Mouse (Mus musculus) hindbrain, embryonic 16.5 days (tissue): ENCODE measurements around the gene Csrp3. TPM values are rescaled to one million over a fixed set of nuclear protein-coding genes. Genes with fewer than 3 reads are reported as not detected.

Experiments
- ATAC-seq: fragments of 200-750 bp; cut with Nextera tagmentation; 2 replicates; pipeline ENCODE4 v1.8.0; 2017; ENCODE audit warnings: moderate TSS enrichment, moderate library complexity
- H3K27ac ChIP-seq: fragments of 300-500 bp; sonication (generic); 2 replicates; pipeline ENCODE4 v1.5.1; 2014; ENCODE audit warnings: low read depth, mild to moderate bottlenecking, control low read depth, low read length, moderate library complexity
- H3K27me3 ChIP-seq: fragments of 300-500 bp; sonication (generic); replicated peaks from 2 replicates; pipeline ENCODE4 v1.6.1; 2014; ENCODE audit warnings: low read length; ENCODE audit not compliant: control insufficient read depth, insufficient read depth
- H3K36me3 ChIP-seq: fragments of 300-500 bp; sonication (generic); 2 replicates; pipeline ENCODE4 v1.6.1; 2014; ENCODE audit warnings: mild to moderate bottlenecking, low read length, moderate library complexity, mixed read lengths; ENCODE audit not compliant: control insufficient read depth, insufficient read depth
- H3K4me1 ChIP-seq: fragments of 300-500 bp; sonication (generic); 2 replicates; pipeline ENCODE4 v1.6.1; 2014; ENCODE audit warnings: low read depth, low read length; ENCODE audit not compliant: control insufficient read depth, insufficient read depth
- H3K4me2 ChIP-seq: fragments of 300-500 bp; sonication (generic); 2 replicates; pipeline ENCODE4 v1.6.1; 2014; ENCODE audit warnings: mild to moderate bottlenecking, low read length, control low read depth, moderate library complexity
- H3K4me3 ChIP-seq: fragments of 300-500 bp; sonication (generic); 2 replicates; pipeline ENCODE4 v1.5.1; 2014; ENCODE audit warnings: mild to moderate bottlenecking, low read length, control low read depth, moderate library complexity
- H3K9ac ChIP-seq: fragments of 300-500 bp; sonication (generic); 2 replicates; pipeline ENCODE4 v1.6.1; 2014; ENCODE audit warnings: low read depth, mild to moderate bottlenecking, control low read depth, low read length, moderate library complexity
- H3K9me3 ChIP-seq: fragments of 300-500 bp; sonication (generic); 2 replicates; pipeline ENCODE4 v1.6.1; 2014; ENCODE audit warnings: mild to moderate bottlenecking, low read length, moderate library complexity; ENCODE audit not compliant: control insufficient read depth
- WGBS: fragments of 180-500 bp; shearing (Covaris S2); extraction: QIAGEN DNeasy Blood & Tissue Kit; methylation state at CpG from one replicate; pipeline ENCODE4 v1.1.7; 2014; 5-methylcytosine and 5-hydroxymethylcytosine counted together
- polyA plus RNA-seq: library from polyadenylated mRNA; unstranded; fragments of >200 nt; fragmentation: Nextera tagmentation; extraction: Ambion mirVana; gene quantifications from 2 replicates; pipeline ENCODE4 v1.2.1, GENCODE M21; 2015

Csrp3 gene
- polyA plus RNA-seq, 1 experiment from 2014 or later: 0.24 TPM

DNA sequence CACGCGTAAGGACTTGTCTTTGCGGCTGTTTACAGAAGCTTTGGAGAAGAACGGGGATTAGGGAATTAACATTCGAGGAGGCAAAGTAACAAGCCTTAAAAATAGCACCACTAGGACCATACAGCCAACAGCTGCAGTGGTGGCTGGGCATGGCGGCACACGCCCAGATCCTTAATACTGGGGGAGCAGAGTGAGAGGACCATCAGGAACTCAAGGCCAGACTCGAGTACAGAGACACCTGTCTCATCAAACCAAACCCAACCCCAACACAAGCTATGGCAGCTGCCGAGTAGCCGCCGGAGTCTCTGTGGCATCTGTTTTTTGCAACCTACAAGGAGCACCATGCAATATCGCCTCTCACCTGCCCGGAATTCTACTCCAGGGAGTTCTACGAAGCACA lies 27.3 kb upstream of the Csrp3 start:
- Histone ChIP-seq H3K9ac (no peak overlapping the region), H3K4me2 (no peak overlapping the region), H3K4me1 (no peaks in the 10 kb centered on the region), H3K27ac (no peak overlapping the region), H3K4me3 (no peak overlapping the region), H3K9me3 (no peaks in the 10 kb centered on the region), H3K36me3 (no peaks in the 10 kb centered on the region), H3K27me3 (no peaks in the 10 kb centered on the region)
- ATAC-seq: no peak
- 94% methylated on average over 14 of the region's 14 CpGs for WGBS

GRCm38 (mm10) chr7:48871292-48871691 lies 23.5 kb upstream of the Csrp3 start:
- Histone ChIP-seq H3K27ac (no peak overlapping the region), H3K27me3 (no peaks in the 10 kb centered on the region), H3K4me3 (no peak overlapping the region), H3K4me1 (no peaks in the 10 kb centered on the region), H3K9ac (no peak overlapping the region), H3K9me3 (no peaks in the 10 kb centered on the region), H3K36me3 (no peaks in the 10 kb centered on the region), H3K4me2 (no peak overlapping the region)
- WGBS: 94% methylated on average over 11 of the region's 11 CpGs
- no peak for ATAC-seq

DNA sequence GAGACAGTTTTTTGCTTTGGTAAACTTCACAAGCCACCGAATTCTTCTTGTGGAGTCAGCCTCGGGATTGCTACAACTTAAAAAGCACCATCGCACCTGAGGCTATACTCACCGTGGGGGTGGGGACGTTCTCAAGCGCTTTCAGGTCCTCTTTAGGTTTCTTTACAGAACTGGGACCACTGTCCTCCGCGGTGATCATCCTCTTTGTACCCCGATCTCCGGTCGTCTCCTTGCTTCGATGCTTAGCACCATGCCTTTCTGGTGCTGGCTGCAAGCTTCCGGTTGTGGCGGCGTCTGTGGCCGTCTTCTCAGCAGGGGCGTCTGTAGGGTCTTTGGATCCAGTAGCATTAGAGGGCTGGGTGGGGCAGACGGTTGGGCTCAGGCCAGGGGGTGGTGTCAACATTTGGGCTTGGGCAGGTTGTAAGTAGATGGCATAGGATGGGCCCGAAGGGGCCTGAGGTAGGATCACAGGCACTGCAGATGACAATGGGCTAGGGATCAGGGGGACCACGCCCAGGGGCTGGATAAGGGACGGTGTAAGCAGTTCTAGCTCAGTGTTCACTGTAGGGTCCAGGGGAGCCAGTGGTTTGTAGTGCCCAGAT lies 22.8 kb upstream of the Csrp3 start:
- Histone ChIP-seq H3K4me2 (no peak overlapping the region), H3K36me3 (no peaks in the 10 kb centered on the region), H3K27ac (no peak overlapping the region), H3K4me3 (no peak overlapping the region), H3K27me3 (no peaks in the 10 kb centered on the region), H3K9me3 (no peaks in the 10 kb centered on the region), H3K9ac (no peak overlapping the region), H3K4me1 (no peaks in the 10 kb centered on the region)
- ATAC-seq: no peak
- 94% methylated on average over 21 of the region's 21 CpGs for WGBS

GRCm38 (mm10) chr7:48870144-48870543 lies 22.3 kb upstream of the Csrp3 start:
- no peak overlapping the region for H3K9ac ChIP-seq
- WGBS: 90% methylated on average over 6 of the region's 6 CpGs
- H3K27ac ChIP-seq: no peak overlapping the region
- H3K9me3 ChIP-seq: no peaks in the 10 kb centered on the region
- ATAC-seq: no peak
- no peak overlapping the region for H3K4me3 ChIP-seq
- H3K27me3 ChIP-seq: no peaks in the 10 kb centered on the region
- H3K4me1 ChIP-seq: no peaks in the 10 kb centered on the region
- no peaks in the 10 kb centered on the region for H3K36me3 ChIP-seq
- H3K4me2 ChIP-seq: no peak overlapping the region

- Histone ChIP-seq H3K27me3 (no peaks in the 10 kb centered on the region), H3K4me2 (no peak overlapping the region), H3K27ac (no peak overlapping the region), H3K4me3 (no peak overlapping the region), H3K9me3 (no peaks in the 10 kb centered on the region), H3K4me1 (no peaks in the 10 kb centered on the region), H3K9ac (no peak overlapping the region), H3K36me3 (no peaks in the 10 kb centered on the region)
- WGBS: 89% methylated on average over 18 of the region's 18 CpGs
- no peak for ATAC-seq
Measured at GRCm38 (mm10) chr7:48867576-48867975, 19.7 kb upstream of the Csrp3 start.

GRCm38 (mm10) chr7:48864671-48865458 lies 17.0 kb upstream of the Csrp3 start:
- 90% methylated on average over 9 of the region's 9 CpGs for WGBS
- Histone ChIP-seq H3K36me3 (no peaks in the 10 kb centered on the region), H3K4me1 (no peaks in the 10 kb centered on the region), H3K9me3 (no peaks in the 10 kb centered on the region), H3K27ac (no peak overlapping the region), H3K4me2 (no peak overlapping the region), H3K4me3 (no peak overlapping the region), H3K9ac (no peak overlapping the region), H3K27me3 (no peaks in the 10 kb centered on the region)
- ATAC-seq: no peak

- H3K4me3 ChIP-seq: no peak overlapping the region
- H3K36me3 ChIP-seq: no peaks in the 10 kb centered on the region
- no peaks in the 10 kb centered on the region for H3K4me1 ChIP-seq
- no peak overlapping the region for H3K4me2 ChIP-seq
- no peak overlapping the region for H3K27ac ChIP-seq
- H3K9ac ChIP-seq: no peak overlapping the region
- no peaks in the 10 kb centered on the region for H3K9me3 ChIP-seq
- no peak for ATAC-seq
- H3K27me3 ChIP-seq: no peaks in the 10 kb centered on the region
Measured at GRCm38 (mm10) chr7:48864199-48864598, 16.4 kb upstream of the Csrp3 start.

- H3K36me3 ChIP-seq: no peaks in the 10 kb centered on the region
- H3K9me3 ChIP-seq: no peaks in the 10 kb centered on the region
- no peaks in the 10 kb centered on the region for H3K27me3 ChIP-seq
- H3K9ac ChIP-seq: no peak overlapping the region
- ATAC-seq: no peak
- WGBS: 92% methylated on average over 4 of the region's 4 CpGs
- H3K4me1 ChIP-seq: no peaks in the 10 kb centered on the region
- no peak overlapping the region for H3K27ac ChIP-seq
- H3K4me2 ChIP-seq: no peak overlapping the region
- H3K4me3 ChIP-seq: no peak overlapping the region
Measured at GRCm38 (mm10) chr7:48861796-48862195, 14.0 kb upstream of the Csrp3 start.

- H3K9me3 ChIP-seq: no peaks in the 10 kb centered on the region
- H3K4me1 ChIP-seq: no peaks in the 10 kb centered on the region
- no peak overlapping the region for H3K4me2 ChIP-seq
- no peak overlapping the region for H3K27ac ChIP-seq
- 65% methylated on average over 1 of the region's 1 CpGs for WGBS
- H3K36me3 ChIP-seq: no peaks in the 10 kb centered on the region
- no peak for ATAC-seq
- no peak overlapping the region for H3K4me3 ChIP-seq
- no peaks in the 10 kb centered on the region for H3K27me3 ChIP-seq
- H3K9ac ChIP-seq: no peak overlapping the region
Measured at GRCm38 (mm10) chr7:48860948-48861347, 13.1 kb upstream of the Csrp3 start.
